Mouse (Mus musculus): ENCODE results near the gene Camk2b. TPM values are rescaled to one million over a fixed set of nuclear protein-coding genes. Genes with fewer than 3 reads are reported as not detected.

The Camk2b gene
- polyA plus RNA-seq, 1 experiment from 2014 or later = 119 TPM

- WGBS = 91% methylated on average over 7 of the region's 7 CpGs
- Histone ChIP-seq H3K27ac (replicated peaks) (no peak overlapping the region), H3K4me1 (peaks cover 22% of the 10 kb centered on the region), H3K9me3 (no peaks in the 10 kb centered on the region), H3K27me3 (no peaks in the 10 kb centered on the region), H3K4me2 (replicated peaks) (no peak overlapping the region), H3K9ac (replicated peaks) (no peak overlapping the region), H3K4me3 (no peak overlapping the region), H3K36me3 (no peaks in the 10 kb centered on the region)
- no peak for ATAC-seq (replicated peaks)
Observed at GRCm38 (mm10) chr11:6037686-6038085, 28.5 kb downstream of the Camk2b start.

GRCm38 (mm10) chr11:6037198-6037597 lies 29.0 kb downstream of the Camk2b start:
- no peak for ATAC-seq (replicated peaks)

GRCm38 (mm10) chr11:6036477-6036876 lies 29.7 kb downstream of the Camk2b start:
- 79% methylated on average over 4 of the region's 4 CpGs for WGBS
- no peak overlapping the region for H3K9ac ChIP-seq (replicated peaks)
- no peaks in the 10 kb centered on the region for H3K27me3 ChIP-seq
- no peaks in the 10 kb centered on the region for H3K9me3 ChIP-seq
- H3K27ac ChIP-seq (replicated peaks) = no peak overlapping the region
- no peak for ATAC-seq (replicated peaks)
- no peak overlapping the region for H3K4me2 ChIP-seq (replicated peaks)
- no peaks in the 10 kb centered on the region for H3K36me3 ChIP-seq
- peaks cover 26% of the 10 kb centered on the region for H3K4me1 ChIP-seq
- H3K4me3 ChIP-seq = no peak overlapping the region

More at GRCm38 (mm10) chr11:6037198-6037597, 29.0 kb downstream of the Camk2b start:
- Histone ChIP-seq H3K4me3 (no peak overlapping the region), H3K27ac (replicated peaks) (no peak overlapping the region), H3K9ac (replicated peaks) (no peak overlapping the region), H3K27me3 (no peaks in the 10 kb centered on the region), H3K36me3 (no peaks in the 10 kb centered on the region), H3K4me2 (replicated peaks) (no peak overlapping the region), H3K4me1 (peaks cover 22% of the 10 kb centered on the region), H3K9me3 (no peaks in the 10 kb centered on the region)
- 86% methylated on average over 7 of the region's 7 CpGs for WGBS

GRCm38 (mm10) chr11:6035521-6035920 lies 30.6 kb downstream of the Camk2b start:
- Histone ChIP-seq H3K27me3 (no peaks in the 10 kb centered on the region), H3K27ac (replicated peaks) (no peak overlapping the region; the same call in 1 of the 2 replicates), H3K9ac (replicated peaks) (no peak overlapping the region), H3K4me3 (no peak overlapping the region), H3K9me3 (no peaks in the 10 kb centered on the region), H3K4me1 (peaks cover 35% of the 10 kb centered on the region), H3K4me2 (replicated peaks) (no peak overlapping the region), H3K36me3 (no peaks in the 10 kb centered on the region)
- 55% methylated on average over 3 of the region's 3 CpGs for WGBS
- no peak for ATAC-seq (replicated peaks)

GRCm38 (mm10) chr11:6034740-6035139 lies 31.4 kb downstream of the Camk2b start:
- 89% methylated on average over 2 of the region's 2 CpGs for WGBS
- Histone ChIP-seq H3K27me3 (no peaks in the 10 kb centered on the region), H3K4me1 (peaks cover 43% of the 10 kb centered on the region)

GRCm38 (mm10) chr11:6033801-6034200 lies 32.4 kb downstream of the Camk2b start:
- Histone ChIP-seq H3K4me1 (peaks cover 36% of the 10 kb centered on the region), H3K9me3 (no peaks in the 10 kb centered on the region), H3K4me3 (no peak overlapping the region), H3K27ac (replicated peaks) (no peak overlapping the region), H3K9ac (replicated peaks) (no peak overlapping the region), H3K27me3 (no peaks in the 10 kb centered on the region), H3K4me2 (replicated peaks) (no peak overlapping the region), H3K36me3 (no peaks in the 10 kb centered on the region)
- no peak for ATAC-seq (replicated peaks)
- WGBS = 84% methylated on average over 5 of the region's 5 CpGs

More at GRCm38 (mm10) chr11:6034740-6035139, 31.4 kb downstream of the Camk2b start:
- no peak overlapping the region for H3K4me2 ChIP-seq (replicated peaks)
- ATAC-seq (replicated peaks) = no peak
- no peaks in the 10 kb centered on the region for H3K9me3 ChIP-seq
- H3K9ac ChIP-seq (replicated peaks) = no peak overlapping the region
- no peak overlapping the region for H3K27ac ChIP-seq (replicated peaks)
- no peaks in the 10 kb centered on the region for H3K36me3 ChIP-seq
- H3K4me3 ChIP-seq = no peak overlapping the region

GRCm38 (mm10) chr11:6033147-6033546 lies 33.0 kb downstream of the Camk2b start:
- H3K9me3 ChIP-seq = no peaks in the 10 kb centered on the region
- no peak overlapping the region for H3K4me3 ChIP-seq
- no peaks in the 10 kb centered on the region for H3K27me3 ChIP-seq
- WGBS = 71% methylated on average over 3 of the region's 3 CpGs
- H3K27ac ChIP-seq (replicated peaks) = no peak overlapping the region
- ATAC-seq (replicated peaks) = no peak
- H3K4me2 ChIP-seq (replicated peaks) = no peak overlapping the region
- H3K4me1 ChIP-seq = peaks cover 29% of the 10 kb centered on the region
- H3K9ac ChIP-seq (replicated peaks) = no peak overlapping the region
- no peaks in the 10 kb centered on the region for H3K36me3 ChIP-seq

- Histone ChIP-seq H3K9ac (replicated peaks) (no peak overlapping the region), H3K4me3 (no peak overlapping the region), H3K27ac (replicated peaks) (peak overlapping the region; percentile 82), H3K36me3 (no peaks in the 10 kb centered on the region), H3K4me1 (peaks cover 25% of the 10 kb centered on the region), H3K9me3 (no peaks in the 10 kb centered on the region), H3K4me2 (replicated peaks) (no peak overlapping the region), H3K27me3 (no peaks in the 10 kb centered on the region)
- 71% methylated on average over 6 of the region's 6 CpGs for WGBS
- peak; percentile 89 for ATAC-seq (replicated peaks)
Observed at GRCm38 (mm10) chr11:6030650-6031049, 35.5 kb downstream of the Camk2b start.

GRCm38 (mm10) chr11:6029790-6030189 lies 36.4 kb downstream of the Camk2b start:
- Histone ChIP-seq H3K27ac (replicated peaks) (peak overlapping the region; percentile 82), H3K9ac (replicated peaks) (no peak overlapping the region)

GRCm38 (mm10) chr11:6028911-6029310 lies 37.3 kb downstream of the Camk2b start:
- 71% methylated on average over 7 of the region's 7 CpGs for WGBS
- no peak overlapping the region for H3K4me3 ChIP-seq
- H3K9ac ChIP-seq (replicated peaks) = no peak overlapping the region
- no peak overlapping the region for H3K27ac ChIP-seq (replicated peaks)
- ATAC-seq (replicated peaks) = no peak
- H3K27me3 ChIP-seq = no peaks in the 10 kb centered on the region
- no peak overlapping the region for H3K4me2 ChIP-seq (replicated peaks)
- H3K9me3 ChIP-seq = no peaks in the 10 kb centered on the region
- H3K36me3 ChIP-seq = no peaks in the 10 kb centered on the region
- peaks cover 21% of the 10 kb centered on the region for H3K4me1 ChIP-seq

More at GRCm38 (mm10) chr11:6029790-6030189, 36.4 kb downstream of the Camk2b start:
- H3K27me3 ChIP-seq = no peaks in the 10 kb centered on the region
- H3K4me1 ChIP-seq = peaks cover 21% of the 10 kb centered on the region
- no peaks in the 10 kb centered on the region for H3K9me3 ChIP-seq
- no peak overlapping the region for H3K4me3 ChIP-seq
- no peaks in the 10 kb centered on the region for H3K36me3 ChIP-seq
- H3K4me2 ChIP-seq (replicated peaks) = no peak overlapping the region
- WGBS = 73% methylated on average over 3 of the region's 3 CpGs
- ATAC-seq (replicated peaks) = no peak

- H3K36me3 ChIP-seq = no peaks in the 10 kb centered on the region
- peak; percentile 31; the same call in 1 of the 2 replicates for ATAC-seq (replicated peaks)
- H3K4me3 ChIP-seq = no peak overlapping the region
- H3K27ac ChIP-seq (replicated peaks) = no peak overlapping the region
- no peak overlapping the region for H3K9ac ChIP-seq (replicated peaks)
- H3K4me2 ChIP-seq (replicated peaks) = no peak overlapping the region
- no peaks in the 10 kb centered on the region for H3K27me3 ChIP-seq
- H3K9me3 ChIP-seq = no peaks in the 10 kb centered on the region
- WGBS = 64% methylated on average over 1 of the region's 1 CpGs
- H3K4me1 ChIP-seq = peaks cover 16% of the 10 kb centered on the region
Observed at GRCm38 (mm10) chr11:6026361-6026760, 39.8 kb downstream of the Camk2b start.

- Histone ChIP-seq H3K36me3 (no peaks in the 10 kb centered on the region), H3K27me3 (no peaks in the 10 kb centered on the region), H3K9me3 (no peaks in the 10 kb centered on the region), H3K27ac (replicated peaks) (no peak overlapping the region), H3K4me1 (peaks cover 3% of the 10 kb centered on the region), H3K4me2 (replicated peaks) (no peak overlapping the region), H3K9ac (replicated peaks) (no peak overlapping the region), H3K4me3 (no peak overlapping the region)
- 75% methylated on average over 12 of the region's 12 CpGs for WGBS
- no peak for ATAC-seq (replicated peaks)
Observed at GRCm38 (mm10) chr11:6024923-6025652, 41.1 kb downstream of the Camk2b start.
